Mouse (Mus musculus) midbrain, embryonic 12.5 days (tissue): ENCODE measurements at regions not wholly inside any gene's neighbourhood (a gene's known extent, or its start where the extent isn't known, plus 50 kb on each side); places are given as distances from the start of the nearest gene placed in this dataset.
"Not testable (repeated sequence)": the region's sequence is repeated elsewhere in the genome, so short reads cannot be mapped to it uniquely, and the experiment has no call there.

Experiments
- ATAC-seq: fragments of 200-750 bp; cut with Nextera tagmentation; 2 replicates; pipeline ENCODE4 v1.8.0; 2017; ENCODE audit warnings: low read depth, moderate TSS enrichment, moderate library complexity; ENCODE audit not compliant: low FRiP score
- H3K27ac ChIP-seq: fragments of 300-500 bp; sonication (generic); replicated peaks from 2 replicates; pipeline ENCODE4 v1.5.1; 2016; ENCODE audit warnings: mild to moderate bottlenecking
- H3K27me3 ChIP-seq: fragments of 300-500 bp; sonication (generic); 2 replicates; pipeline ENCODE4 v1.6.1; 2016; ENCODE audit warnings: mild to moderate bottlenecking
- H3K36me3 ChIP-seq: fragments of 300-500 bp; sonication (generic); 2 replicates; pipeline ENCODE4 v1.6.1; 2016
- H3K4me1 ChIP-seq: fragments of 300-500 bp; sonication (generic); 2 replicates; pipeline ENCODE4 v1.6.1; 2016
- H3K4me2 ChIP-seq: fragments of 300-500 bp; sonication (generic); replicated peaks from 2 replicates; pipeline ENCODE4 v1.6.1; 2016; ENCODE audit warnings: mild to moderate bottlenecking, moderate library complexity
- H3K4me3 ChIP-seq: fragments of 300-500 bp; sonication (generic); 2 replicates; pipeline ENCODE4 v1.5.1; 2016; ENCODE audit warnings: mild to moderate bottlenecking
- H3K9ac ChIP-seq: fragments of 300-500 bp; sonication (generic); replicated peaks from 2 replicates; pipeline ENCODE4 v1.6.1; 2016; ENCODE audit warnings: mild to moderate bottlenecking, moderate library complexity
- H3K9me3 ChIP-seq: fragments of 300-500 bp; sonication (generic); 2 replicates; pipeline ENCODE4 v1.6.1; 2016; ENCODE audit warnings: mild to moderate bottlenecking
- WGBS: fragments of 180-500 bp; shearing (Covaris S2); methylation state at CpG from one replicate; pipeline ENCODE4 v1.1.7; 2016; 5-methylcytosine and 5-hydroxymethylcytosine counted together

- no peak overlapping the region for H3K4me2 ChIP-seq
- no peak overlapping the region for H3K4me3 ChIP-seq
- no peak overlapping the region for H3K9ac ChIP-seq
- no peaks in the 10 kb centered on the region for H3K9me3 ChIP-seq
- H3K27ac ChIP-seq: no peak overlapping the region
- no peaks in the 10 kb centered on the region for H3K4me1 ChIP-seq
- no peak for ATAC-seq
- no peaks in the 10 kb centered on the region for H3K36me3 ChIP-seq
- no peaks in the 10 kb centered on the region for H3K27me3 ChIP-seq
- 64% methylated on average over 1 of the region's 1 CpGs for WGBS
Measured at GRCm38 (mm10) chr16:69937514-69938194, 74.1 kb upstream of the Speer2 start.

GRCm38 (mm10) chr16:69943635-69944034 is 80.1 kb upstream of the Speer2 start:
- H3K9ac ChIP-seq: no peak overlapping the region
- H3K4me1 ChIP-seq: no peaks in the 10 kb centered on the region
- H3K27ac ChIP-seq: no peak overlapping the region
- no peaks in the 10 kb centered on the region for H3K27me3 ChIP-seq
- H3K4me2 ChIP-seq: no peak overlapping the region
- no peak overlapping the region for H3K4me3 ChIP-seq
- no peak for ATAC-seq
- 90% methylated on average over 1 of the region's 1 CpGs for WGBS
- no peaks in the 10 kb centered on the region for H3K36me3 ChIP-seq
- H3K9me3 ChIP-seq: no peaks in the 10 kb centered on the region

- H3K27me3 ChIP-seq: no peaks in the 10 kb centered on the region
- H3K36me3 ChIP-seq: no peaks in the 10 kb centered on the region
- no peak for ATAC-seq
- no peak overlapping the region for H3K27ac ChIP-seq
- no peak overlapping the region for H3K4me3 ChIP-seq
- no peaks in the 10 kb centered on the region for H3K9me3 ChIP-seq
- 86% methylated on average over 10 of the region's 10 CpGs for WGBS
- H3K4me1 ChIP-seq: no peaks in the 10 kb centered on the region
- H3K9ac ChIP-seq: no peak overlapping the region
- H3K4me2 ChIP-seq: no peak overlapping the region
Measured at GRCm38 (mm10) chr16:69948783-69949182, 85.2 kb upstream of the Speer2 start.

GRCm38 (mm10) chr16:69949339-69949738 is 85.8 kb upstream of the Speer2 start:
- Histone ChIP-seq H3K4me1 (no peaks in the 10 kb centered on the region), H3K9me3 (no peaks in the 10 kb centered on the region), H3K36me3 (no peaks in the 10 kb centered on the region), H3K27ac (no peak overlapping the region), H3K4me2 (no peak overlapping the region), H3K4me3 (no peak overlapping the region), H3K9ac (no peak overlapping the region), H3K27me3 (no peaks in the 10 kb centered on the region)
- ATAC-seq: no peak
- 87% methylated on average over 7 of the region's 7 CpGs for WGBS

GRCm38 (mm10) chr16:69951581-69951980 is 88.0 kb upstream of the Speer2 start:
- Histone ChIP-seq H3K4me3 (no peak overlapping the region), H3K4me1 (no peaks in the 10 kb centered on the region), H3K9ac (no peak overlapping the region), H3K27me3 (no peaks in the 10 kb centered on the region), H3K9me3 (no peaks in the 10 kb centered on the region), H3K4me2 (no peak overlapping the region), H3K27ac (no peak overlapping the region), H3K36me3 (no peaks in the 10 kb centered on the region)
- no peak for ATAC-seq
- 86% methylated on average over 2 of the region's 2 CpGs for WGBS

GRCm38 (mm10) chr16:69966561-69966960 is 103.0 kb upstream of the Speer2 start:
- not testable (repeated sequence) for H3K9ac ChIP-seq, H3K36me3 ChIP-seq, H3K9me3 ChIP-seq, H3K4me1 ChIP-seq, H3K4me2 ChIP-seq, H3K27me3 ChIP-seq, H3K27ac ChIP-seq, H3K4me3 ChIP-seq, ATAC-seq
- WGBS: 92% methylated on average over 7 of the region's 7 CpGs

GRCm38 (mm10) chr16:69979813-69980527 is 116.4 kb upstream of the Speer2 start:
- 74% methylated on average over 3 of the region's 3 CpGs for WGBS
- no peak overlapping the region for H3K4me2 ChIP-seq
- H3K9ac ChIP-seq: no peak overlapping the region
- no peaks in the 10 kb centered on the region for H3K9me3 ChIP-seq
- H3K27me3 ChIP-seq: no peaks in the 10 kb centered on the region
- H3K27ac ChIP-seq: no peak overlapping the region
- H3K4me1 ChIP-seq: no peaks in the 10 kb centered on the region
- H3K36me3 ChIP-seq: no peaks in the 10 kb centered on the region
- no peak overlapping the region for H3K4me3 ChIP-seq
- ATAC-seq: no peak

GRCm38 (mm10) chr16:69984320-69984719 is 120.8 kb upstream of the Speer2 start:
- Histone ChIP-seq H3K27ac (no peak overlapping the region), H3K4me3 (no peak overlapping the region), H3K4me1 (no peaks in the 10 kb centered on the region), H3K4me2 (no peak overlapping the region), H3K27me3 (no peaks in the 10 kb centered on the region), H3K9me3 (no peaks in the 10 kb centered on the region), H3K9ac (no peak overlapping the region), H3K36me3 (no peaks in the 10 kb centered on the region)
- WGBS: 66% methylated on average over 5 of the region's 5 CpGs
- ATAC-seq: peak; percentile 12; the same call in 1 of the 2 replicates

- ATAC-seq: no peak
- no peak overlapping the region for H3K9ac ChIP-seq
- H3K4me1 ChIP-seq: no peaks in the 10 kb centered on the region
- WGBS: 71% methylated on average over 3 of the region's 3 CpGs
- no peaks in the 10 kb centered on the region for H3K36me3 ChIP-seq
- no peaks in the 10 kb centered on the region for H3K9me3 ChIP-seq
- no peaks in the 10 kb centered on the region for H3K27me3 ChIP-seq
- no peak overlapping the region for H3K4me2 ChIP-seq
- no peak overlapping the region for H3K27ac ChIP-seq
- H3K4me3 ChIP-seq: no peak overlapping the region
Measured at GRCm38 (mm10) chr16:69991907-69992470, 128.4 kb upstream of the Speer2 start.

GRCm38 (mm10) chr16:69992715-69993114 is 129.2 kb upstream of the Speer2 start:
- Histone ChIP-seq H3K27ac (no peak overlapping the region), H3K9ac (no peak overlapping the region), H3K9me3 (no peaks in the 10 kb centered on the region), H3K4me3 (no peak overlapping the region), H3K27me3 (no peaks in the 10 kb centered on the region), H3K36me3 (no peaks in the 10 kb centered on the region), H3K4me2 (no peak overlapping the region), H3K4me1 (no peaks in the 10 kb centered on the region)
- no peak for ATAC-seq
- 86% methylated on average over 4 of the region's 4 CpGs for WGBS

GRCm38 (mm10) chr16:70006863-70007262 is 143.3 kb upstream of the Speer2 start:
- H3K27me3 ChIP-seq: no peaks in the 10 kb centered on the region
- H3K4me3 ChIP-seq: no peak overlapping the region
- H3K27ac ChIP-seq: no peak overlapping the region
- WGBS: 87% methylated on average over 2 of the region's 2 CpGs
- no peak for ATAC-seq
- H3K9me3 ChIP-seq: no peaks in the 10 kb centered on the region
- H3K4me1 ChIP-seq: no peaks in the 10 kb centered on the region
- H3K36me3 ChIP-seq: no peaks in the 10 kb centered on the region
- no peak overlapping the region for H3K4me2 ChIP-seq
- H3K9ac ChIP-seq: no peak overlapping the region

- no peaks in the 10 kb centered on the region for H3K9me3 ChIP-seq
- no peak overlapping the region for H3K4me2 ChIP-seq
- ATAC-seq: no peak
- no peaks in the 10 kb centered on the region for H3K36me3 ChIP-seq
- no peak overlapping the region for H3K4me3 ChIP-seq
- H3K9ac ChIP-seq: no peak overlapping the region
- WGBS: 78% methylated on average over 1 of the region's 1 CpGs
- no peaks in the 10 kb centered on the region for H3K27me3 ChIP-seq
- H3K27ac ChIP-seq: no peak overlapping the region
- H3K4me1 ChIP-seq: no peaks in the 10 kb centered on the region
Measured at GRCm38 (mm10) chr16:70016980-70017379, 153.4 kb upstream of the Speer2 start.
